Mouse (Mus musculus) spleen, adult 18-20 months (tissue): ENCODE data around the gene Lrguk.

ENCODE experiments used
- DNase-seq, 2 experiments: peaks; one replicate each; pipeline ENCODE4 v3.0.0; 2022; ENCODE audit warnings: mixed read lengths in 2 of 2

Gene Lrguk

DNA sequence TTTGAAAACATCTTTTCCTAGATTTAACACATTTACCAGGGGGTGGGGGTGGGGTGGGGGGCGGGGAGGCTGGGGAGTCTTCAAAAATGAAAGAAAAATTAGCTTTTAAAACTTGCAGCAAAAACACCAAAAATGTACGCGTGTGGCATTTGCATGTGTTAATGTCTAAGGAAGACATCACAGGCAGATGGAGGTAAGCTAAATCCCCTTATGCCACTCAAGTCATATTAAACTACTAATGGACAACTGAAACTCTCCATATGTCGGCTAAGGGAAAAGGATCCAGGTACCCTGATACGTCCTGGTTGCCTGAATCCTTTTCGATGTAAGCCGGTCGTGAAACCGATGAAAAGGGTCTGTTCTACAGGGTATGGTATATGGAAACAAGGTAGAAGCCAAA lies 119.8 kb downstream of the Lrguk start:
- DNase-seq = no peak

DNA sequence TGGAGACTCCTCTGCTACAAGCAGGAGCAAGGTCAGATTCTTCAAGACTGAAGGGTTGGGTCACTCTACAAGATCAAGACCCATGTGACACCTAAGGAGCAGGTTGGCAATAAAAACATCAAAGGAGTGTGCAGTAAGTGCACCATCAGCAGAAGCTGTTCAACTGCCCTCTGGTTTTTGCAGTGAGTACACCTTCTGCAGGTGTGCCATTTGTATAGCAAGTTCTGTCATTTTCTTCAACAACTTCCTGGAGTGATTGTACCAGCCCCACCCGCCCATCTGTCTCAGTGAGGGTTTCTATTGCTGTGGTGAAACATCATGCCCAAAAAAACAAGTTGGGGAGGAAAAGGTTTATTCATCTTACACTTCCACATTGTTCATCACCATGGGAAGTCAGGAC lies 120.6 kb downstream of the Lrguk start:
- no peak for DNase-seq

DNA sequence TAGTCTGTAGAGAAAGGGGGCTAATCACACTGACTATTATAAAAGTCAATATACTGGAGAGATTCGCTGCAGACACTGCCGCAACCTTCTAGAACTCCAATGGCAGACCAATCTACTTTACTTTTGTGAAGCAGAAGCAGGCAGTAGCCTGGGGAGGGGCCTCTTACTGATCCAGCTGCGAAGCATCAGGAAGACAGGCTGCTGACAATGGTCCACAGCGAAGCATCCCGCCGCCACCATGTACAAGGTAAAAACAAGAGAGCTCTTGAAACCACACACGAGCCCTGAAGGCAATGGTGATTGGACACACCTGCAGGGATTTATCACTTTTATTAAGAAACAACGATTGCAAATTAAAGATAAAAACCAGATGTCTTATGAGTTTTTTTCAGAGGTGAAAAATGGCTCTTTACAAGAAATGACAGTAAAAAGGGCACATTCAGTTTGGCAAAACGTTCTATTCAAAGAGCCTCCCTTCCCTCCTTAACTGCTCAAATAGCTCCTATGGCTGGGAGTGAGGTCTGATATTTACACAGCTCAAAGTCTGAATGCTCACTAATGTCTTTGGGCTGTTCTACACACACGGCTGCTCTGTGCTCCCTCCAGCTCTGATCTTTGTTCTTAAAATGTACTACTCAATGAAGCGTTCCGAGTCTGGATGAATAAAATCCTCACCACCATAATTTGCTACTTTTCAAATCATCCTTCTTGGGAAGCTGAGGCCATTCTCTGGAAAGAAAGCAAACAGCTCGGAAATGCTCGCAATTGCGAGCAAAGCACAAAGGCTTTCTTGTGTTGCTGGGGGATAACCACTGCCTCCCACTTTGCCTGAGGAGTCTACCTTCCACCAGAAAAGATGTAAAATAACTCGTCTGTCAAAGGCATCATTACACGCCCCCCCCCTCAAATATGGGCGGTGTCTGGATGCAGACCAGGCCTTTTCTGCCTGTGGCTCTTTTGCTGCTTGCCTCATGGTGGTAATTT lies 124.1 kb downstream of the Lrguk start:
- no peak for DNase-seq

DNA sequence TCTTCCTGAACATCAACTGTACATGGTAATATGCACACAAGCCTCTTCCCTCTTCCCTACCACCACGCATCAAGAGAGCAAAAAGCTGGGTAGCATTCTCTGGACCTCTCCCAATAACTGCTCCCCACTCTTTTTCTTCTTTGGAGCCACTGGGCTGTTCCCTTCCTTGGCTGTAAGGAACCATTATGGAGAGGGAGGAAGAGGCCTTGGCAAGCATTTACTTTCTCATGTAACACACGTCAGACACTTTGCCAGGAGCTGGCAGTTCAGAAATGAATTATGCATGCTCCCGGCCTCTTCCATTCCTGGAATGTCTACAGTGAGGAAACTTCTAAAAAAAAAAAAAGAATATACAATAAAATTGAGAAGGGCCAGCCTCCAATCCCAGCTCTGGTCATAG lies 125.0 kb downstream of the Lrguk start:
- DNase-seq = no peak

DNA sequence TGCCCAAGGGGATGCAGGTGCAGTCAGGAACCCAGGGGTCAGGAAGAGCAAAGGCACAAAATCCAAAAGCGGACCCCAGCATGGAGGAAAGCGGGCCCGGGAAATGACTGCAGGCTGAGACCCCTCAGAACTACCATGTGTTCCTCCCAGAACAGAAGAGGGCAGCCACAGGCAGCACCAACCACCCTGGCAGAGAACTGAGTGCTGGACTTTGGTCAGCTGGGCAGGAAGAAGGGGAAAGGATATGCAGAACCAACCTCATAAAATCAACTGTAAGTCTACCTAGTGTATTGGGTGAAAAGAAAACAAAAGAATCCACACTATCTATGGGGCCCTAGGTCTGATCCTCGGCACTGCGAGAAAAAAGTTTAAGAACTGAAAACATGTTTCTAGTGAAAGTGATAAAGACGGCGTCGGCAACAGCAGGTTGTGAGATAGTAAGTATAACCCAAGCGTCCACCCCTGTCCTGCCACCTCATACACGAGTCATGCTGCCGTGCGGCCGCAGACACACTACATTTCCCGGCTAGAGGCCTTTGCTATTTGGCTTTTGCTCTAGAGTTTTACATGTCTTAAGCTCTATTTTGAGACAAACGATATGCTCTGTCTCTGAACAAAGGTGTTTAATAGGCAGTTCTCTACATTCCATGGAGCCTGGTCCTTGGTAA lies 126.0 kb downstream of the Lrguk start:
- DNase-seq = no peak

DNA sequence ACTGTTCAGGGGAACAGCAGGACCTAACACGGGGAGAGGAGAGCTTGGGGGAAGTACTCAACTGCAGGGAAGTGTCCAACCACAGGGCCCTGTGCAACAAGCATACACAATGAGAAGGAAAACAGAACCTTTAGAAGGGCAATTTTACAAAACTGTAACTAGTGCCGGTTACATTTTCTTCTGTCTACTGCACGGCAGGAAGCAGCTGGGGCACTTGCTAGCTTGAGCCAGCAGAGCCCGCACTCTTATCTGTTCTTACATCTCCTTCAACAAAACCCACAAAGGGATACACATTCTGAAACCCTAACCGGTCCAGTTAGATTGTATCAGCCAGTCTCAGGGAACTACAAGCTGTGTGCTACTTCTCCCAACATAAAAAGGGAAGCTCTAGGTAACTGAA lies 126.8 kb downstream of the Lrguk start:
- peak; percentile 10 to 26 for DNase-seq

DNA sequence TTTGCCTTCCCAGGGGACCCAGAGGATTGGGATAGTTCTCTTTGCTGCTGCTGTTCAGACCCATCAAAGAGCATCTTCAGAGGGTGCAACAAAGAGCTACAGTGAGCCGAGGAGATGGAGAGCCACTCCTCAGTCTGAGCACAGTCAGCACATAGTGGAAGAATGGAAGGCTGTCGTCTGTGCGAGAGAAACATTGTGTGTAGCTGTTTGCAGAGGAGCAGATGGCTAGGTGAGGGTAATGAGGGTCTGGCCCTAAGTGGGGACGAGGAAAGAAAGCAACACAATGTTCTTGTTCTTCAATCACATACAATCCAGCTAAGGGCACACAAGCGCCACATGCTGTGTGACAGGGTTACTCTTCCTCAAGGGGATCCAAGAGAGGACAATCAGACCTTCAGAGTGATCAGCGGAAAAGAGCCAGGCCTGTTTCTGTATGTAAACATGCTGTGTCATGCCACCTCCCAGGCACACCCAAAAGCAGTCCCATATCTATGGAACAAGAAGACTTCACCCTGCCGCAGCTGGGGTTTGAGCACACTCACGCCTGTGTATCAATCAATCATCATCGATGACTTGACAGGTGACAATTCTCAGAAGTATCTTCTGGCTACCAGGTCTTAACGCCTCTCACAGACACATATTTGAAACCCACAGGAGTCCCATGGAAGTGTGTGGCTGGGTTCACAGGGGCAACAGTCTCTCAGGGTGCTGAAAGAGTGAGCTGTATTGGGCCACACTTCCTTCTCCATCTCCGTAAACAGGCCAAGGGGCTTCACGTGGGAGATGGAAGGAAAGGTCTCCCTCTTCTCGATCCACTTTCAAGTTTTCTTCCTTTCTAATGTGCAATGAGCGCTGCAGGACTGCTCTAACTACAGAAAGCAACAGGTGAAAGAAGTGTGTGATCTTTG lies 127.8 kb downstream of the Lrguk start:
- DNase-seq = no peak

DNA sequence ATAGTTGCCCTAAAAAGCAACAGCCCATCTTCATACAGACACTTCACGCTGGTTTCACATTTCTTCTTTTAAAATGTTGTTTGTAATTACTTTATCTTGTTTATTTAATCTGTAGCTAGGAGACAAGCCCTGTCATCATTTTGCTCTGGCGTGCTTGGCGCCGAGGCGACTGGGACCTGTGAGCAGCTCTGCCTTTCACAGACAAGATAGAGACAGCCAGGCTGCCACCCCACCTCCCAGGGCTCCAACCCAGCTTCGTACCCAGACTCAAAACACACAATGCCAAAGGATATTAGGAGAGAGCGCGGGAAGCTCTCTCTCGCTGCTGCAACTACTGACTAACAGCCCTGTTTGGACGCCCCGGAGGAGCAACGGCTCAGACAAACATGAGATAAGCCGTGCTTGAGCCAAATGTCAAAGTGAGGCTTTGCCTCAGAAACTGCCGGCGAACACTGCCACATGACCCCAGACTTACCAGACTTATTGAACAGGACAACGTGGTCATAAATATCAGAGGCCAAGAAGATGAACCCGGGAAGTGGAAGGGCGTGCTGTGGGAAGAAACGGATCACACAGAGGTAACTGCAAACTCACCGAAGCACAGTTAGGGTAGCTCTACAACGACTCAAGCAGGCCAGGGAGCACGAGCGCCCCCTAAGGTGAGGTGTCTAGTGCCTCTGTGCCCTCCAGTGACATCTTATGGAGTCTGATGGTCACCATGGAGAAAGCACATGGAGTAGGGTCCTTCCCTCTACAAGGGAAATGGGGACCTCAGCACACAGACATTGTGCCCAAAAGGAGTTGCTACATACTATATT lies 131.0 kb downstream of the Lrguk start:
- no peak for DNase-seq

DNA sequence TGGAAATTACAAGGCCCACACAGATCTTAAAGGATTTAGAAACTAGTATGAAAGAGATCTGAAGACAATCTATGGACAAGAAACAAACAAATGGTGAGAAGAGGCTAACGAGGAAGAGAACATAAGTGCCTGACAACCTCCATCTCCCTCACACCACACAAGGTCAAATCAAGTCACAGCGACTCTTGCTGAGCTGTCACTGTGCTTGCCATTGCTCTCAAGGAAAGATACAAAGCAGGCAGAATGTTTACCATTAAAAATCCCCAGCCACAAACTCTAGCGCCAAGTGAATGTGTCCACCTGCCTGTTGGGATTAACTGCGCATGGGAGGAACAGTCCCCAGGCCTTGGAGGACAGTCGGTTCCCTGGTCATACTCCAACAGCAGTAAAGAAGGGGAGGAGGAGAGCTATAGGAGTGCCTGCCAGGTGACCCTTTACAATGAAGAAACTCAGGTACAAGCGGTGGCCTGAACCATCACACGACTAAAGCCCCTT lies 131.6 kb downstream of the Lrguk start:
- no peak for DNase-seq

DNA sequence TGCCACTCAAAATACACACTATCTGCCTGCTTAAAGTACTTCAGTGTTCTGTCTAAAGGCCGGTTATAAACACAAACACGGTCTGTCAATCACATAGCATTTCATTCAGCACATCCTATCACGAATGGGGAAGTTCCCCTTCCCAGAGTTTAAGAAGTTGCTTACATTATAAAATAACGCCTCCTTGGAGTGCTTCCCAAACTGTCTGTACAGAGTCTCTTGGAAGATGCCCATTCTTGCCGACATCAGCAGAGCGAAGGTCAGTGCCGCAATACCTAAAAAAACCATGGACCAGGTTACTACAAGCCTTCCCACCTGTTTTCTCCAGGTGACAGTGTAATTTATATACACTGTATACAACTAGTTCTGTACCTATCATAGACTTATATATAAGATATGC lies 132.3 kb downstream of the Lrguk start:
- no peak for DNase-seq

DNA sequence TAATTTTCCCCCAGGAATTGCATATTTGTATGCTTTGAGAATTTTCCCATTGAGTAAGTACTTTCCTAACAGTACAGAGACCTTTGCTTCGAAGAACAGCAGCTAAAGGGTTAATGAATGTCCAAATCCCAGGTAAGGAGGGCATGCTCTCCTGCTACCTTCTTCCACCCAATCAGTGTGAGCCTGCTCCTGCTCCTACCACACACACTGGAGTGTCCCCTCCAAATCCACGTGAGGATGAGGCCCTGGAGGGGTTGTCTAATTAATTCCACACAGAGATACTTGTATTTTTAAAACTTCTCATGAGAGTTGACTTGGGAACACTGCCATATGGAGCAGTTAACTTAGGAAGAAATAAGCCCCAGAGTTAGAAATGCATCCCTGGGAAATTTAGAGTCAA lies 133.4 kb downstream of the Lrguk start:
- no peak for DNase-seq

DNA sequence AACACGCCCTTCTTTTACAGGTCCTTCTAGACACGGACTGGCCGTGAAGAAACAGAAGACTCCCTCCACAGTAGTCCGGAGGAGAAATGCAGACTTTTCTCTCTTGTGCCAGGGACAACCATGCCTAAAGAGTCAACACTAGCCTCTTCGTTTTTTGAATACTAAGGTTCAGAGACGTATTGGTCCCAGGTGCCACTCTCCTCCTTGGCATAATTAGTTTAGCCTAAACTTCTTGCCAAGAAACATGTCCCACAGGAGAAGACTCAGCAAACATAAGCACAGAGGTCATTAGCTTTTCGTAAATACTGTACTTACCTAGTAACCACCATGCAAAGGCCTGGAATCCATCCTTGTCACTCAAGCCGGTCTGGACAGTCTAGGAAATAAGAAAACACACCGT lies 133.8 kb downstream of the Lrguk start:
- no peak for DNase-seq

DNA sequence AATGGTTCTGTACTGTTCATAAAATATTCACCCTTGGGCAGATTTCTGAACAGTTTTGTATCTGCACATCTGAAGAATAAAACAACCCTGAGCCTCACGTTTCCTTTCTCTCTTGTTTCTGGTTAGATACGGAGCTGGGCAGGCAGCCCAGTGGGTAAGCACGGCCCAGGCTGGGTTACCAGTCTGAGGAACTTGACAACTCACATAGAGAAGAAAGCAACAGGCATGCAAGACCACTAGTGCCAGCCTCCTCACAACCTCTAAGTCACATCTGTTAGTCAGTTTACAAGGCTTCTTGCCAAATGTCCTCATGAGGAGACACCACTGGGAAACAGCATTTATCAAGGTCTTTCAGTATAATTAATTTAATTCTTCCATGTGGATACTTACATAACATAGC lies 139.6 kb downstream of the Lrguk start:
- DNase-seq = no peak

DNA sequence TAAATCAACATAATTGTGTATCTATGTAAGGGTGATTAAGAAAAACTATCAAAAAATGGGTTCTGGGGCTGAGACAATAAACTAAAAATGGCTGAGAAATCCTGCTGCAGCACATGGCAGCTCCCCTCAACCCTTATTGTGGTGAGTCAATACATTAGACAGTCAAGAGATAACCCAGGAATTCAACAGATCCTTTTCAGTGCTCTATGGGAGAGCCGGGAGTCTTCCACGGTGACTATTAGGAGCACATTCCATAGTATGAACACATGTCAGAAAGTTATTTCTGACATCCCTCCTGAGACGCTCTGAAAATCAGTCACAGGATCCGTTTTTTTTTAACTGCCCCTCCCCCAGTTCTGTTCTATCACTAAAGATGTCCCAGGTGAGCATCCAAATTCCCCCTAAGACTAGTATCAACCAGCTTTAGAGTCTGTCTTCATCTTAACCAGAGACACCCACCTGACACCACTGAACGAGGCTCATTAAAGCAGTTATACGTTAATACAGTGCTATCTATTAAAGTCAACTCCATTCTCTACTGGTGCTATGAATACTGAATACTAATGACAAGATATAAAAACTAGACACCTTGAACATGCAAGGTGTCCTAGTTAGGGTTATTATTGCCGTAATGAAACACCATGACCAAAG lies 141.7 kb downstream of the Lrguk start:
- no peak for DNase-seq

DNA sequence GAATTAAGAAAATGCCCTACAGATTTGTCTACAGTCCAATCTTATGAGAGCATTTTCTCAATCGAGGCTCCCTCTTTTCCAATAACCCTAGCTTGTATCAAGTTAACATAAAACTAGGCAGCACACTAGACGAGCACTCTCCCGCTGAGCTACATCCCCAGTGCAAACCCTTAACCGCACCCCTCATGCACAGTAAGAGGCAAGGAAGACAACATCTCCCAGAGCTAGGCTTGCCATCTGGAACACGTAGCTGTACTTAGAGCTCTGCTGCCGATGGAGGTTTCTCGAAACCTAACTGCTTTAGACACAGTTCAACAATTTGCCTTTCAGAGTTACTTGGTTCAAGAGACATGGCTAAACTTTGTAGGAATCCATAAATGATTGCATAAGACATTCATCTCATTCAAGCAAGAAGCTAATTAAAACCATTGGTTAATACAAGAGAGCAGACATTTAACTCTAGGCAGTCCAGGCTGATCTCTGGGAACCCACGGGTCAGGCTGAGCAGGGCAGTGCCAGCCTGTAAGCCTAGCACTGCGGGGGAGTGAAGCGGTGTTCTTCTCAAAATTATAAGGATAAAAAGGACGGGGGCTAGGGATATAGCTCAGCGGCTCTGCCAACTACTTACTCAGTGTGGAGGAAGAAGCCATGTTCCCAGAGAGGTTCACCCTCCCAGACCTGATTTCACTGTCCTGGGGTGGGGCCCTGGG lies 142.7 kb downstream of the Lrguk start:
- DNase-seq = no peak

DNA sequence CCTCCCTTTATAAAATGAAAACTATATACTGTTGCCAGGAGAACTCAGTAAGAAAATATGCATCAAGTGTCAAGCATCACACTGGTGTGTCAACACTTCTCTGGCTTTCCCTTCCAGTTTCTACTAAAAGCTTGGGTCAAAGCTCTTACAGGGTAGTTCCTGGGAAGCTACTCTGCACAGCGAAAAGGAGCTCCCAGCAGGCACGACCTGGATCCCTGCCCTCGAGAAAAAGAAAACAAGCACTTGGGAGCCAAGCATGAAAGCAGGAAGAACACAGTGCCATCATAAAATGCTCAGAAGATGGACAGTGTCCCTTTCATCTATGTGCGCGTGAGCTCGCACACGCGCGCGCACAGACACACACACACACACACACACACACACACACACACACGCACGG lies 144.0 kb downstream of the Lrguk start:
- no peak for DNase-seq

DNA sequence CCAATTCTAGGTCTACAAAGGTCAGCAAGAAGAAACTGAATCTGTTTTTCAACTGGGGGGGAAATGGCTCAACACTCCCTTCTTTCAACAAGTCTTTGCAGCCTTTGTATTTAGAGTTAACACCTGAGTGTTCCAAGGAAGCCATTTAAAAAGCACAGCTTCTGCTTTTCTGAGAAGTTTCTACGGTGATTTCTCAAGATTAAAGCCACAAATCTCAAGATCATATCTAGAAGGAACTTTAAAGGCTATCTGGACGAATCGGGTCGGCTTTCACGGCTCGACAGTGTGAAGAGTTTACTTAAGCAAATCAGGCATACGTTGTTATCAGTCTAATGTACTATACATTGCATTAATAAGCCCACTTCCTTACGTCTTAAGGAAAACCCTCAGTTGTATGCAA lies 145.5 kb downstream of the Lrguk start:
- DNase-seq = no peak

DNA sequence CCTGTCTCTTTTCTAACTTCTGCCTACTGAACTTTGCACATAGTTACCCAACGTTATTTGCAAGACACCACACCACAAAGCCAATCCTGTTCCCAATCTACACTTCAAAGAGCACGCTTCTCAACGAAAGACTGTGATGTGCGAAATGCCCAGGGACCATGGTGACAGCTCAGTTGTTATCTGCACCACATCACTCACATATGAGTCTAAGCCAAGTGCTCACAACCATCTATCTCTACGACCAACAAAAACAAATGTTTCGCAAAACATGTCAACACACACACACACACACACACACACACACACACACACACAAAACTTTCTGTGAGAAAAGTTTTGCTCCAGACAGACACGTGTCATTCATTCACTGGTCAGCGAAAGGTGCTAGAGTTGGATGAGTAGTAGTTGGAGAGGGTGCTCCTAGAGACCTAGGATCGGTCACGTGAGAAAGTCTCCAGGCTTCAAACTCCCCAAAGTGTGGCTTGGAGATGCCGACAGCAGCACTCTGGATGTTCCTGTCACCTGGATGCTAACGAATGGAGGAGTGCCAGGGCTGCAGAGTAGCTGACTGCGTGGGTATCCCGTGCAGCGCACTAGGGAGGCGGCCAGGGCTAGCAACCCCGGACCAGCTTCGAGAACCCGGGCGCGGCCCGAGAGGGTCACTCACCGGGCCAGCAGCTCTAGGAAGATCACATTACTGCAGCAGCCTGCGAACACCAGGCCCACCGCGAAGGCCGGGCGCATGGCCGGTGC lies 147.0 kb downstream of the Lrguk start:
- DNase-seq = no peak

DNA sequence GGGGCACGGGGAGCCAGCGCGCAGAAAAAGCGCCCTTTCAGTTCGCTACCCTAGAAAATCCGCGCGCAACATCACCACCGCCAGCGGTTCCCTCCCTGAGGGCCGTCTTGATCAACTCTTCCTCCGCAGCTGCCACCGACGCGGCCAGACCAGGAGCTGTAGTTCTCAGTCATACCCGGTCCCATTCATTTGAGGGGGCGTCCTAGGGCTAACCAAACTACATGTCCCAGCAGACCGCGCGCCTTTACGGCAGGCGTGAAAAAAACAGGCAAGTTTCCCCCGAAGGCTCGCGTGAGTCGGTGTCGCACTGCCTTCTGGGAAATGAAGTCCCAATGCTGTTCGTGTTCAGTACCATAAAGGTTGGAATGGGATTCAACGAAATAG lies 147.6 kb downstream of the Lrguk start, which contains the start of gene Slc35b4:
Gene Slc35b4 (minus strand): TSS at position 248 of the 384 bp plus-strand sequence.
- DNase-seq = peak; percentile 87 to 89

DNA sequence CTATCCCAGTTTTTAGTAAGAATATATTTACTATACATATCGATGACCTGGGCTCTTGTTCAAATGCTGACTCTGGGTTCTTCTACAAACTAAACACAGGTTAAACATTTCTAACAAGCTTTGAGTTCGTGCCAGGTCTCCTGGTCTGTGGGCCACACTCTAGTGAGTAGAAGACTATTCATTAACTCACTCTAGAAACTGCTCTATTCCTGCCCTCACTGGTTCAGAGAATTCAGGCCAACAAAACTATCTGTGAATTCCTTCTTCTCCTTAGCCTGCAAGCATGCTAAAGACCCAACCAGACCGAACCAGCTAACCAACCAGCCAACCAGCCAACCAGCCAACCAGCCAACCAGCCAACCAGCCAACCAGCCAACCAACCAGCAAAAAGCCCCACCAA lies 149.8 kb downstream of the Lrguk start:
- DNase-seq = no peak
